Mouse (Mus musculus): ENCODE results near the gene Gm572. TPM values are rescaled to one million over a fixed set of nuclear protein-coding genes. Genes with fewer than 3 reads are reported as not detected.
A peak's percentile ranks its signal among the peaks of the same experiment; 100 is the strongest.

The Gm572 gene
- total RNA-seq, 2 experiments from 2014 or later, result not detected

DNA sequence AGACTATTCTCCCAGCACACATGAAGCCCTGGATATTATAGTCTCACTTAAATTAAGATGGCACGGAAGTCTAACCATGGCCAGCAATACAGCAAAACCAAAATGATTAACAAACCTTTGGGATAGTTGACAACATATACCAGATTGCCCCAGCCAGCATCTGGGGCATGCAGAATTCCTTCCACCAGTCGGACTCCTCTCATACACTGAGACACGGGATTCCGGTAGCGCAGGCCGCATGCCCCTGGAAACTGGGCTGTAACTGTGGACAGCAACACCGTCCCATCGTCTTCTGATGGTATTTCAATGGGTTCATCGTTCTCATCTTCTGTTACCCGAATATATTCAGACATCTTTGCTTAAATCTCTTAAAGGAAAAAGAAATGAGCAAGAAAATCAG lies 18.1 kb upstream of the Gm572 start:
- intact Hi-C loops (cut with DNase I), result no loop called here
- DNase-seq, result no peak

DNA sequence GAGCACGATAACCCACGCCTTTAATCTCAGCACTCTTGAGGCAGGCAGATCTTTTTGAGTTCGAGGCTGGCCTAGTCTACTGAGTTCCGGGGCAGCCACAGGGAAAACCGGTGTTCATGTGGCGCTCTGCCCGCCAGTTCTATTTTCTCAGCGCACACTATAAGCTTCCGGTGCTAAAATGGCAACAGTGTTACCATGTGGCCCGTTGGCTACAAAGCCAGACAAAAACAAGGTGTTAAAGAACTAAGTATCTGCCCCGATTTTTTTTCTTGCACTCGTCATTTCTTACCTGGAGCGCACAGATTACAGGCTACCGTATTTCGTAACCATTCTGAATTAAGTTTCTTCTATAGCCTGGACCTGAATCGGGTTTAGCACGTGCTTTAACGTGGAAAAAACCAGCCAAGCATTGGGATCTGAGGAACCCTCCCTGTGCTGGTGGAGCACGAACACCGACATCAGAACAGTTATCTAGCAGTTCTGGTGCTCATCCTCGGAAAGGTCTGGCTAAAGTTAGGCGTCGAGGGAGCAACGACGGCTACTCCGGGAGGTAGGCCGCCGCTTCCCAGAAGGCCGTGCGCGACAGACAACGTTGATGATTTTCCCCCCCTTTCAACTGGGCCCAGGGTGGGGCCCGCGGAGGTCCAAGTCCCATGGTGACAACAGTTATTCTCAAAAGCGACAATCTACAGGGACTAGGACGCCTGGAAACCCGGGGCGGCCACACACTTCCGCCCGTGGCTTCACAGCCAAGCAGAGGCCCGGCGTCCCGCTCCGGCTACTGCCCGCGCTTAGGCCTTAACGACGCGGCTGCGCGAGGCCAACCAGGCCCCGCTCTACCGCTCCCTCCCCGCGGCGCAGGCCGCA lies 17.1 kb upstream of the Gm572 start:
- peak; percentile 39 for DNase-seq

DNA sequence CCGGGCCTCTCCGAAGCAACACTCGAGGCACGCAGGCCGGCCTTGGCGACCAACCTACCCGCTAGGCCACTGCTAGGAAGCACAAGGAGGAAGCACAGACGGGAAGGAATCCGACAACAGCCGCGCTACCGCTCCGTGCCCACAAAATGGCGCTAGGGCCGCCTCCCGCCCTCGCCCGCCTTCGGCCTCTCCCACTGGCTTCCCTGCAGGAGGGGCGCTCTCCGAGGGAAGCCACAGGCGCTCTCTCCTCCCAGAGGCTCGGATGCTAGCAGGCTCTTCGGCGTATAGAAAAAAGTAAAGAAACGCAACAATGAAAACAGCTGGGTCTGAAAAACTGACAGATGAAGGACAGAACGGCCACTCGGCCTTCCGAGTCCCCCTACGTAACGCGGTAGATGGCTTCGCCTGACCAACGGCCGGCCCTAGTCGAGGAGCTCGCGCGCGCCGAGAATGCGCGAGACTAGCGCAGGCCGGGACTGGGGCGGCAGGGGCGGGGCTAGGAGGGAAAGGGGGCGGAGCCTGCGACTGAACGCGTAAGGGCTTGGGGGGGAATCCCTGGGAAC lies 16.4 kb upstream of the Gm572 start, which contains the start of gene Tardbp:
Gene Tardbp (minus strand): TSS at position 397 of the 563 bp plus-strand sequence.
- intact Hi-C loops (cut with DNase I), result no loop called here

More for the DNA sequence above, 17.1 kb upstream of the Gm572 start:
- intact Hi-C loops (cut with DNase I), result no loop called here

GRCm38 (mm10) chr4:148627246-148627645 lies 15.9 kb upstream of the Gm572 start:
- intact Hi-C loops (cut with DNase I), result no loop called here
- DNase-seq, result no peak

More for the DNA sequence above, 16.4 kb upstream of the Gm572 start, which contains the start of gene Tardbp:
- DNase-seq, result peak; percentile 99

GRCm38 (mm10) chr4:148632013-148632692 lies 11.0 kb upstream of the Gm572 start:
- DNase-seq, result no peak
- intact Hi-C loops (cut with DNase I), result no loop called here

- intact Hi-C loops (cut with DNase I), result no loop called here
- no peak for DNase-seq
These were observed 9.6 kb upstream of the Gm572 start for GRCm38 (mm10) chr4:148633395-148634061.

DNA sequence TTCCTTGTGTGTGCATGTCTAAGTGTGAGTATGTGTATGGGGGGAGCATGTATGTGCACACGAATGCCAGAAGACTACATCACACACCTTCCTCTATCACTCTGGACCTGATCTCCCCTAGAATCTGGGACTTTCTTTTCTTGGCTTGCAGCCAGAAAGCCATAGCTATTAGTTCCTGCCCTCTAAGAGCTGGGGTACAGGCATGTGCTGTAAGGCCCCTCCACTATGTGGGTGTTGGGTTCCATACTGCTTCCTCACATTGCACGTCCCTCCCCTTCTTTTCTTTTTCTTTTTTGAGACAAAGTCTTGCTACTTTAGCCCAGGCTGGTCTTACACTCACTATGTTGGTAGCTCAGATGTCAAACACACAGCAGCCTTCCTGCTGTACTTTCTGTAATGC lies 7.8 kb upstream of the Gm572 start:
- DNase-seq, result no peak
- intact Hi-C loops (cut with DNase I), result no loop called here

- intact Hi-C loops (cut with DNase I), result no loop called here
- no peak for DNase-seq
These were observed 4.8 kb upstream of the Gm572 start for GRCm38 (mm10) chr4:148638302-148638701.

DNA sequence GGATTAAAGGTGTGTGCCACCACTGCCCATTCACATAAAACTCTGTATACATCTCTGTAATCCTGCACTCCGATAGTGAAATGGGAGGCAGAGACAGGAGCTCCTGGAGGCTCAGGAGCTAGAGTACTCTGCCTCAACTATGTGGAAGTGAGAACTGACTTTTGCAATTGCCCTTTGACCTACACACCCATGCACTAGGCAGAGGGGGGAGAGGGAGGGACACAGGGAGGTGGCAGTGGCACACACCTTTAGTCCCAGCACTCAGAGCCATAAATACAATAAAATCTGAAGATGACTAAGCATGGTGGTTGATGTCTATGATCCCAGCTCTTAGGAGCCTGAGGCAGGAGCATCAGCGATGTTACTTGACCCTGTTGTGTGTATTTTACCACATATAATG lies 3.7 kb upstream of the Gm572 start:
- intact Hi-C loops (cut with DNase I), result no loop called here

GRCm38 (mm10) chr4:148641121-148641520 lies 2.0 kb upstream of the Gm572 start:
- no peak for DNase-seq
- intact Hi-C loops (cut with DNase I), result no loop called here

More for the DNA sequence above, 3.7 kb upstream of the Gm572 start:
- DNase-seq, result no peak

- intact Hi-C loops (cut with DNase I), result no loop called here
- peak; percentile 69 for DNase-seq
These were observed 1.0 kb downstream of the Gm572 start for GRCm38 (mm10) chr4:148644157-148644511.

GRCm38 (mm10) chr4:148644926-148645325 lies 1.8 kb downstream of the Gm572 start:
- no peak for DNase-seq
- intact Hi-C loops (cut with DNase I), result no loop called here

GRCm38 (mm10) chr4:148646616-148647015 lies 3.5 kb downstream of the Gm572 start:
- peak; percentile 59 for DNase-seq
- intact Hi-C loops (cut with DNase I), result no loop called here

- no peak for DNase-seq
These were observed 6.2 kb downstream of the Gm572 start for GRCm38 (mm10) chr4:148649309-148649708.

DNA sequence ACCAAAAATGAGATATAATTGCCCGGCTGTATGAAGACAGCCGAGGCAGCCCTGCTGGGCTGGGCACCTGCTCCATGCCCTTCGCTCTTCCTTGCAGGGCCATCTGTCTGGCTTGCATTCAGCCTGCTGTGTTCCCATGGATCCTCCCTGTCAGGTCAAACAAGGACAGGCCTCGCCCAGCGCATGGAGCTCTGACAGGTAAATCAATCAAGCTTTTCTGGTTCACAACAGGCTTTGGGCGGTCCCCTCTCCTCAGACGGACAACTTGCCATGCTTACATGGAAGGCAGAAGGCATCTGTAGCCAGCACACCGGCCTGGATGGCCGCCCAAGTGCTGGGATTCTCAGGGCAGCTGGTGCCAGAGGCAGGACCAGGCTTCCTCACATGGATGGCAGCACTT lies 7.9 kb downstream of the Gm572 start:
- intact Hi-C loops (cut with DNase I), result no loop called here
- peak; percentile 75 for DNase-seq

More at GRCm38 (mm10) chr4:148649309-148649708, 6.2 kb downstream of the Gm572 start:
- intact Hi-C loops (cut with DNase I), result no loop called here

- intact Hi-C loops (cut with DNase I), result no loop called here
- DNase-seq, result peak; percentile 38
These were observed 11.7 kb downstream of the Gm572 start for GRCm38 (mm10) chr4:148654701-148655398.

- intact Hi-C loops (cut with DNase I), result no loop called here
- DNase-seq, result no peak
These were observed 13.7 kb downstream of the Gm572 start for GRCm38 (mm10) chr4:148656691-148657258.

- DNase-seq, result no peak
- intact Hi-C loops (cut with DNase I), result no loop called here
These were observed 14.7 kb downstream of the Gm572 start for GRCm38 (mm10) chr4:148657776-148658175.

DNA sequence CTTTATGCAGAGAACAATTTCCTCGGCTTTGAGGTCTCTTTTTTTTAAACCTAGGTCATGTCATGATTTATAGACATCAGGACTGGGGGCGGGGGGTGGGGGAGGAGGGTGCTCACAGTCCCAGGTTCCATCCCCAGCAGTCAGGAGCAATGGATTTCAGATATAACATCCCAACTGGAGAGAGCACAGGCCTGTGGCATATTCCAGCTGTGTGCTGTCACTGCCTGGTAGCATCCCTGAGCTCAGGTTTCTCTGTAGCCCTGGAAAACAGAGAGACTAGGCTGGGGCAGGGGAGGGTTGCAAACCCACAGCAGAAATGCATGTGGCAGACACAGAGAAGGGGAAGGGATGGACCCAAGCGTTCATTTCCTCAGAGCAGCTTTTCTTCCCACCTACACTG lies 17.1 kb downstream of the Gm572 start:
- intact Hi-C loops (cut with DNase I), result no loop called here
- DNase-seq, result no peak

Data from left cerebral cortex, postnatal 4 days (tissue).